Mouse (Mus musculus): ENCODE data around the gene Isx.

Gene Isx

GRCm38 (mm10) chr8:74899796-74900195 lies 26.8 kb downstream of the Isx start:
- DNase-seq (ENCODE audit: low read depth, low spot score), result no peak

GRCm38 (mm10) chr8:74901765-74902164 lies 28.8 kb downstream of the Isx start:
- no peak for DNase-seq (ENCODE audit: low read depth, low spot score)

- DNase-seq (ENCODE audit: low read depth, low spot score), result no peak
Observed at GRCm38 (mm10) chr8:74903054-74903842, 30.3 kb downstream of the Isx start.

- DNase-seq (ENCODE audit: low read depth, low spot score), result no peak
Observed at GRCm38 (mm10) chr8:74906333-74906732, 33.4 kb downstream of the Isx start.

- DNase-seq (ENCODE audit: low read depth, low spot score), result no peak
Observed at GRCm38 (mm10) chr8:74910708-74911107, 37.7 kb downstream of the Isx start.

- no peak for DNase-seq (ENCODE audit: low read depth, low spot score)
Observed at GRCm38 (mm10) chr8:74920691-74921421, 47.9 kb downstream of the Isx start.

- DNase-seq (ENCODE audit: low read depth, low spot score), result no peak
Observed at GRCm38 (mm10) chr8:74921882-74922518, 49.0 kb downstream of the Isx start.

GRCm38 (mm10) chr8:74927940-74928339 lies 55.0 kb downstream of the Isx start:
- DNase-seq (ENCODE audit: low read depth, low spot score), result no peak

- DNase-seq (ENCODE audit: low read depth, low spot score), result peak; percentile 74
Observed at GRCm38 (mm10) chr8:74930731-74931130, 57.8 kb downstream of the Isx start.

- peak; percentile 61 for DNase-seq (ENCODE audit: low read depth, low spot score)
Observed at GRCm38 (mm10) chr8:74935308-74935707, 62.3 kb downstream of the Isx start.

- no peak for DNase-seq (ENCODE audit: low read depth, low spot score)
Observed at GRCm38 (mm10) chr8:74936656-74937055, 63.7 kb downstream of the Isx start.

- DNase-seq (ENCODE audit: low read depth, low spot score), result no peak
Observed at GRCm38 (mm10) chr8:74942056-74942455, 69.1 kb downstream of the Isx start.

Measured in WW6 (cell line).